Mouse (Mus musculus): ENCODE results near the gene Cyp4v3.

DNA sequence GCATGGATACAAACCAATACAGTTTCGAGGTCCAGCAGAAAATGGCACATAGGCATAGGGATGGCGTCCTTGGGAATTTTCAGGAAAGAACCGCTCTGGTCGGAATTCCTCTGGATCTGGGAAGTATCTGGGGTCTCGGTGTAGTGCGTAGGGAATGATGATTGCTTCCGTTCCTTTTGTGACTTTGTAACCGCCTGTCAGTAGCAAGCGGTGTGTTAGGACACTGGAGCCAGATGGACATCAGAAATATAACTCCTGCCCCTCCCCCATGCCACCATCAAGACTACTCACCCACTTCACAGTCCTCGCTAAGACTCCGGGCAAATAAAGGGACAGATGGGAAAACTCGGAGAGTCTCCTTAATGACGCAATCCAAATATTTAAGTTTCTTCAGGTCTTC, 24.6 kb downstream of the Cyp4v3 start, which contains the start of gene Gm45753:
- TF ChIP-seq POLR2A (IDR thresholded peaks at IDR 0.05; ENCODE audit: borderline replicate concordance, control insufficient read depth, low read depth, low read length) (no peak), CTCF (IDR thresholded peaks at IDR 0.05; ENCODE audit: control insufficient read depth, insufficient read depth, low read length) (no peak)

All from bone marrow, adult 2 months (tissue).